Mouse (Mus musculus) ES-Bruce4 (cell line): ENCODE results near the gene Togaram2.

Source experiments
- CTCF ChIP-seq: IDR thresholded peaks from one replicate; pipeline ENCODE4 v1.8.1; 2011; ENCODE audit warnings: low read depth, low read length
- EP300 ChIP-seq: IDR thresholded peaks from 2 replicates; pipeline ENCODE4 v1.6.1; 2011; ENCODE audit warnings: low read depth, low read length; ENCODE audit not compliant: insufficient read depth

- TF ChIP-seq CTCF (no peak), EP300 (no peak)
These were observed 25.0 kb downstream of the Togaram2 start for GRCm38 (mm10) chr17:71697896-71698618.
